Mouse (Mus musculus): ENCODE data around the gene Ccdc85b. TPM values are rescaled to one million over a fixed set of nuclear protein-coding genes. Genes with fewer than 3 reads are reported as not detected.
"Not testable (repeated sequence)": the region's sequence is repeated elsewhere in the genome, so short reads cannot be mapped to it uniquely, and the experiment has no call there.

Ccdc85b gene
- 10 to 100 TPM in 1 of 2 experiments, 1 to 10 TPM in 1; 9.4 to 11.5 TPM for total RNA-seq (2021)
- long read RNA-seq, experiment 1, full-length matches to known transcripts, result 75 of 76 reads
- long read RNA-seq, experiment 1, partial matches to known transcripts, result 0 of 76 reads
- long read RNA-seq, experiment 1, other reads (novel, unspliced or antisense), result 1 of 76 reads
- long read RNA-seq, experiment 2, full-length matches to known transcripts, result 38 of 38 reads
- long read RNA-seq, experiment 2, partial matches to known transcripts, result 0 of 38 reads
- long read RNA-seq, experiment 2, other reads (novel, unspliced or antisense), result 0 of 38 reads

DNA sequence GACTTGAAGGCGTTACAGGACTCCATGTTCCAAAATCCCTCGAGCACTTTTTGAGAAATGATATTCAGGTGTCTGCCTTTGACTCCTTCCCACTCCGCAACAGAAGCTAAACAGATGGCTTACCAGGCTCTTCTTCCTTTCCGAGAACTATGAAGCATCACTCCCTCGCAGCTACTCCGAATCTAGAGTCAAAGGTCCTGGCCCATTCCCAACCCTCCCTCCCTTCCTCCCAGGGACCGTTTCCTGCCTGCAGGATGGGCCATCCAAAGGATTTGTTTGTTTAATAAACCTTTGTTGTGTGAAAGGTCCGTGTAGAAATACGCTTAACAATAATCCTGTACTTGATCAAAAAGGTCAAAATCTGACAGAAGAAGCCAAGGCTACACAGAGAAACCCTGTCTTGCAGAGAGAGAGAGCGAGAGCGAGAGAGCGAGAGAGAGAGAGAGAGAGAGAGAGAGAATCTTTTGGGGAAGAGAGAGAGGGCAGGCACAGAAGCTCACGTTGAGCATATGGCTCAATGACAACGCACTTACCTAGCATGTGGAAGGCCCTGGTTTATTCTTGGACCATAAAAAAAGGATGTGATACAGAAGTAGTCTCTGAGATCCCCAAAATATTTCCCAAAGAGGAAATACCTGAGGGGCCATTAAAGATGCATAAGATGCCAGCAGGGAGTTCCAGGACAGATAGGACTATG lies at the start of gene Ccdc85b:
TSS of gene Ccdc85b (minus strand) at position 149 of the 697 bp plus-strand sequence.
- peak; percentile 46 for DNase-seq

DNA sequence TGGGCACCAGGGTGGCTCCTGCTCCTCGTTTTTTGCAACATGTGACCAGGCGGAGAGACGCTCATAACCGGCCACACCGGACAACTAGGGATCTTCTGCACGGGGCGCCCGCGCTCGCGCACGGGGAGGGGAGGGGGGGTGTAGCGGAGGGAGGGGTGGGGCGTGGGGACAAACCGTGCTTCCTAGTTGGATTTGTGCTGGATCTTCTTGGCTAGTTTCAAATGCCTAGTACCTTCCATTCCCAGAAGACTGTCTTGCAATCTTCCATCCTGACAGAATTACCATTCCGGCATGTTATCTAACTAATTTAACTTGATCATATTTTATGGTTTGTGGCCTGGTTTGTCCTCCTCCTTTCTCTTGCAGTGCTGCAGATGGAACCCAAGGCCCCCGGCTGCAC lies 46.0 kb upstream of the Ccdc85b start, which contains the start of gene 1700020D05Rik:
TSS of gene 1700020D05Rik (minus strand) at position 101 of the 400 bp plus-strand sequence.
- DNase-seq, result no peak

DNA sequence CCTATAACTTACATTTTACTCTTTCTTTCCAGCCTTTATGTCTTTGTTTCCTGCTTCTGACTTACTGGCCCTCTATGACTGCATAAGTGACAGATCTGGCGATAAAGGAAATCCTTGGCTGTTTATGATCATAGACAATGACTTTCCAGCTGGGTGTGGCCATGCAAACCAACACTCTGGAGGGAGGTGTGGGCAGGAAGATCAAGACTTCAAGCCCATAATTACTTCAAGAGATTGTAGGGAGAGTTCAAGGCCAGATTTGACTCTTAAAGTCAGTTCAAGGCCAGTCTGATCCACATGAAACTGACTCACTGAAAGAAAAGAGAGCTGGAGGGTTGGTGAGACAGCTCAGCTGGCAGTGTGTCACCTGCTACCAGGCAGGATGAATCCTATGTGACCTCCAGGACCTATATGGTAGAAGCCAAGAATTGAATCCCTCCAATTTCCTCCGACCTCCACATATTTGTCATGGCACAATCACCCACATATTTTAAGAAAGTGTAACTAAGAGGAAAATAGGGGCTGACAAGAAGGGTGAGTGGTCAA lies 42.7 kb upstream of the Ccdc85b start:
- DNase-seq, result no peak

DNA sequence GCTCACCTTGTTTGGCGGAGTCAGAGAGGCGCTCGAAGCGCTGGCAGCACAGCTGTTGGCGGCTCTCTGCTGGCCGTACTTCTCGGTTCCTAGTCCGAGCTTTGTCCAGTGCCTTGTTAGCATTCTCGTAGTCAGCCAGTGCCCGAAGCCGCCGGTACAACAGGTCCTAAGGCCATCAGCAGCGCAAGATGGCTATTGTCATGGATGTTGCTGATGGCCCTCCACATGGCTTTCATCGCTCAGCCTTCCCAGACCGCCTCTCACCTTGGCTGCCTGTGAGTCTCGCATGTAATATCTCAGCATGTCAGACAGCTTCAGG lies 38.3 kb upstream of the Ccdc85b start:
- no peak for DNase-seq

DNA sequence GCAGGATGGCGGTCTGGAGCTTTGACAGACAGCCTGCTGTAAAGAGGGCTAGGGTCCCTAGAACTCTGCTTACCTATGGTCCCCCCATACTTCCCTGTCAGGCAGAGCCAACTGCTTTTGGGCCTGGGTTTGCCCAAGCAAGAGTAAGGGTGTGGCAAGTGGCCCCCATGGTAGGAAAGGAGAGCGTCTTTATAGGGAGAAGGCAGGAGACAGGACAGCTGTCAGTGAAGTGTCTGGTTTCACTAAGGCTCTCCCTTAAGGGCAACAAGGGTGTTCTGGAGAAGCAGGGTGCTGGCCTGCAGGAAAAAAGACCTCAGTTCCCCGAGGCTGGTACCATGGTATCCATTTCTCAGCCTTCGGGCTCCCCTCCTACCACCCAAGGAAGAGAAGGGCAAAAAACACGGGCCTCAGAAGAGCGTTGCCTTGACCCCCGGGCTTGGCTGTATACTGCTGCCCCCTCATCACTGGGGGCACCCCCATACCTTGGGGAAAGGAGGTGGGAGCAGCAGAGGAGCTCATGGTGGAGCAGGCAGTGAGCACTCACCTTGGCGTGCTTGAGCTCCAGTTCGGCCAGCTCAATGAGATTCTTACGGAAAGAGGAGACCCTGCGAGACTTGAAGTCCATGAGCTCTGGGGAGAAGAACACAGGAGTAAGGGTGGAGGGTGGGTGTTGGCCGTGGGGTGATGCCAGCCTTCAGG lies 37.8 kb upstream of the Ccdc85b start:
- no peak for DNase-seq

DNA sequence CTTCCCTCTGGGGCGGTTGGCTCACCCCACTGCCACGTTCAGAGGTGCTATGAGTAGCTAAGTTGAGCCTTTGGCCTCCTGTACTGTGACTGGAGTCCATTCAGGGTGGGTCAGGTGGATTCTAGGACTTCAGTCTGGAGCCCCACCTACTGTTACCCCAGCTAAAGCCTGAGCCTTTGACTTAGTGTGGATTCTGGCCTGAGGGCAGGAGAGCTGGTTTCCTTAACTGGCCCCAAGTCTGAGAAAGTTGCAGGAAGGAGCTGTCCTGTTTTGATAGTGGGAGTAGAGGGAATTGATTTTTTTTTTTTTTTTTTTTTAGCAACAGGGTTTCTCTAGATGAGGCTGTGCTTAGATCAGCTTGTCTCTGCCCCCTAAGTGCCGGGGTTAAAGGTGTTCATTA lies 36.6 kb upstream of the Ccdc85b start:
- no peak for DNase-seq

DNA sequence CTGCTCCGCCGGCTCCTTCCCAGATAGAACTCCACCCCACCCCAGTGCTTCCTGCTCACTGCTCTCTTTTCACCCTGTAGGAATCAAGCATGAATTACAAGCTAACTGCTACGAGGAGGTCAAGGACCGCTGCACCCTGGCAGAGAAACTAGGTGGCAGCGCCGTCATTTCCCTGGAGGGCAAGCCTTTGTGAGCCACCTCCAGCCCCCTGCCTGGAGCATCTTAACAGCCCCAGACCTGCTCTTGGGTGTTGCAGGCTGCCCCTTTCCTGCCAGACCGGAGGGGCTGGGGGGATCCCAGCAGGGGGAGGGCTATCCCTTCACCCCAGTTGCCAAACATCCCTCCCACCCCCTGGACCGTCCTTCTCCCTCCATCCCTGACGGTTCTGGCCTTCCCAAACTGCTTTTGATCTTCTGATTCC lies 35.6 kb upstream of the Ccdc85b start:
- DNase-seq, result not testable (repeated sequence)

DNA sequence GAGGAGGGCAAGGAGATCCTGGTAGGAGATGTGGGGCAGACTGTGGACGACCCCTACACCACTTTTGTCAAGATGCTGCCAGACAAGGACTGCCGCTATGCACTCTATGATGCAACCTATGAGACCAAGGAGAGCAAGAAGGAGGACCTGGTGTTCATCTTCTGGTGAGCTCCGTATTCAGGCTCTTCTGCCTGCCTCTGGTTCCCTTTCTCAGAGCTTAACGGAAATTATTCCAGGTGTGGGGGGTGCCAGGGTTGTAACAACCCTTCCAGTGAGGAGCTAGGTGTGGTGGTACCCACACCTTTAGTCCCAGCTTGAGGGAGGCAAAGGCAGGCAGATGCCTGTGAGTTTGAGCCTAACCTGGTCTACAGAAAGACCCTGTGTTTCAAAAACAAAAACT lies 34.9 kb upstream of the Ccdc85b start:
- no peak for DNase-seq

DNA sequence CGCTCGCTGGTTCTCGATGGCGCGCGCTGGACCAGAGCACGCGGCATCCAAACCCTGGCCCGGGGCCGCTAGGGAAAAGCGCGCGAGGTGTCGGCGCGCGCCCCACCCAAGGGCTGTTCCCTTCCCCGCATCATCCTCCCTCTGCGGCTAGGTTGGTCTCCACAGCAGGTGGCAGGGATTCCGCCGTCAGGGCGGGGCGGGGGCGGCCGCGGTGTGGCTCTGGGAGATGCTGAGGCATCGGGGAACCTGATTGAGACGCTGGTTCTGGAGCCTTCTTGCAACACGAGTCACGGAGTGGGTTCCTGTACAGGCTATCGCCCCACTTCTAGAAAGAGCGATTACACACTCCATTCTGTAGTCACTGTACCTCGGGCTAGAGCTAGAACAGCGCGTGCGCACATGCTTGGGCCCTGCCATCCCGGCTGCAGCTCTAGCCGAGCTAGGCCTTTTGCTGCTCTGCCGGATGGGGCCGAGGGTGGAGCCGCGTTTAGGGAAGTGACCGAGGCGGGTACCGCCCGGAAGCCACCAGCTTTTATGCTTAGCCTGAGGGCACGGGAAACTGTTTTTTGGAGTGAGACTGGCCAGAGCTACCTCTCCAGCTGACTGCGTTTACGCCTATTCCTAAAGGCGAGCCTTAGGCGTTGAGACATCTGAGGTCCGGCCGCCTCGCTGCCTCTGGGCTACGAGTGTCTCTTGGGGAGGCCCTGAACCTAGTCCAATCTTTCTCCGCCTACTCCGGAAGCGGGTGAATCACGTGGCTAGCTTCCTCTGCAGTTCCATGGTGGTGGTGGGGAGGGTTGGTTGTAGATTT lies 33.4 kb upstream of the Ccdc85b start:
- DNase-seq, result peak; percentile 91

DNA sequence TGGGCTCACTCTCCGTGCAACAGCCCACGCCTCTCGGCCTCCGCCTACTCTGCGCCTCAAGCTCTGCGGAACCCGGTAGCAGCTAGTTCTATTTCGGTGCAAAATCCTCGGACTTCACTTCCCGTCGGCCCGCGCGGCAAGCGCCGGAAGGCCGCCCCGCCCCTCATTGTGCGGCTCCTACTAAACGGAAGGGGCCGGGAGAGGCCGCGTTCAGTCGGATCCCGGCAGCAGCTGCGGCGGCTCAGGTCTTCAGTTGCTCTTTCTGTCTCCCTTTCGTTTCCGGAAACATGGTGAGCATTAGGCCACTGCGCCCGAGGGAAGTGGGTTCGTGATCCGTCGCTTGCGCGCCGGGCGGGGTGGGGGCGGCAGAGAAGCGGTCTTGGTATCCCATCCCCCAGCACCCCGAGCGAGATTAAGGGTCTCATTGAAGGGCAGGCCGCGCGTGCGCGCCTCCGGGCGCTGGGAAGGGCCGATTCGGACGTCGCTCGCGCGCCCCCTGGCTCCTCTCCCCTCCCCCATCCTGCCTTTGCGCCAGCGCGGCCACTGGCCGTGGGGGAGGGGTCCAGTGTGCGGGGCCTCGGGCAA lies 32.7 kb upstream of the Ccdc85b start, which contains the start of gene Cfl1:
TSS of gene Cfl1 (plus strand) at position 143 of the 585 bp plus-strand sequence.
- peak; percentile 96 for DNase-seq

DNA sequence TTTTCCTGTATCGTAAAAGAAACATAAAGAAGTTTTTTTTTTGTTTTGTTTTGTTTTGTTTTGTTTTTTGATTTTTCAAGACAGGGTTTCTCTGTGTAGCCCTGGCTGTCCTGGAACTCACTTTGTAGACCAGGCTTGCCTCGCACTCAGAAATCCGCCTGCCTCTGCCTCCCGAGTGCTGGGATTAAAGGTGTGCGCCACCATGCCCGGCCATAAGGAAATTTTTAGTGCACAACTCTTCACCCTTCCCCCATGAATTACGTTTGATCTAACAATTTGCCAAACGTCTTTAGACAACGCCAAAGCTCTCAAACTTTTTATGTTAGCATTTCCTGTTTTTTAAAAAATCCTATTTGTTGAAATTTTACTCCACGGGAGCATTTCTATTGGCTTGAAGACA lies 32.0 kb upstream of the Ccdc85b start:
- not testable (repeated sequence) for DNase-seq

DNA sequence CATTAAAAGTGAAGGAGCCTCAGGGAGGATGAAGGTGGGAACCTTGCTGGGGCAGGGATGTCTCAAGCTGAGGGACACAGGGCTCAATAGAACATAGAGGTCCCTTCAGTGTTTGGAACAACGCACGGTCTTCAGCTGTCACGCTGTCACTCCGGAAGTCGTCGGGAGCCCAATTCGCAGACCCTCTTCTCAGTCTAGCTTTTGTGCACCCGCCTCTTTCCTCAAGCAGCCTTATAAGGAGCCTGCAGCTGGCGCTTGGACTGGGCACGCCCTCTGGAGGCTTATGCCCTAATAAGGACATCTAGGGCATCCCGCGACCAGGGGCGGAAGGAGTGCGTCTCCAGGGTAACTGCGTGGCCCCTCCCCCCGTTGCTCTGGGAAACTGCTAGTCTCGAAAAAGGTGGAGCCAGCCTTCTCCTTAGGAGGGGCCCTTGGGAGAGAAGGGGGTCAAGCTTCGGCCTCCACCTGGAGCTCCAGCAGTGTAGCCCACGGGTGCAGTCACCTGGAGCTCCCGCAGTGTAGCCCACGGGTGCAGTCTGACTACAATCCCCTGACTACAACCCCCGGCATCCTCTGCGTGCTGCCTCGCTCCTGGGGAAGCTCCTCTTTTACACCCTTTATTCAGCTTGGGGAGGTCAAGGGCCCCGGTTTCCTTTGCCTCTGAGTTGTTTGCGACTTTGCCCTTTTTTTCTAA lies 31.3 kb upstream of the Ccdc85b start:
- peak; percentile 97 for DNase-seq

DNA sequence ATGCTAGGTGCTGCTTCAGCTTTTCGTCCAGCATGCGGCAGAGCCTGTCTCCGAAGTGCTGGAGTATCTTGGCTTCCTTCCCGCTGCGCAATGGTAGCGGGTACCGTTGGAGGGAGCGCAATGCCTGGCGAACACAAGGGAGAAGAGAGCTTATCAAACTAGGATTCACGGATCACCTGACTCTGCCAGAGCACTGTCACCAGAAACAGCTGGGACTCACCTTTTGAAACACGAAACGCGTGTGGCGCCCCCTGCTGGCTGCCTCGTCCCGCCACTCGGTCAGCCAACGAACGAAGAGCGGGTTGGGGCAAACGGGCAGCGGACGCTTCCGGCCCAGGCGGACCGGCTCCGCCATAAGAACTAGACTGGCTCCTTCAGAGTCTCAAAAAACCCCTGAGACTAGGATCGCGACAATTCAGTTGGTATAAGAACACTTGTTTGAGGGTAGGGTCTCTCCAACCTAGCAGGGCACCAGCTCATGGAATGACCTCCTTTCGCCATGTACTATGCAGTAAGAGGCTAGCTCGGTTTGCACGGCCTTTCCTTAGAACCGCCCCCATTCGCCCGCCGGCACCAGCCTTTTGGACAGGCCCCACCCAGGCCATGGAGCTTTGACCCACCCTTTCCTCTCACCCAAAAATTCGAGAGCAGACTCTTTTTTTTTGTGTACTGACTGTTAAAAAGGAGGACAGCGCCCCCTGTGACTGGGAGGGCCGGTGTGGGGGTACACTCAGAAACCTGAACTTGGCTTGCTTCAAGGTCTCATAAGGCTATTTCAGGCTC lies 30.3 kb upstream of the Ccdc85b start, which contains the start of gene Mus81:
TSS of gene Mus81 (minus strand) at position 635 of the 783 bp plus-strand sequence.
- peak; percentile 98 for DNase-seq

DNA sequence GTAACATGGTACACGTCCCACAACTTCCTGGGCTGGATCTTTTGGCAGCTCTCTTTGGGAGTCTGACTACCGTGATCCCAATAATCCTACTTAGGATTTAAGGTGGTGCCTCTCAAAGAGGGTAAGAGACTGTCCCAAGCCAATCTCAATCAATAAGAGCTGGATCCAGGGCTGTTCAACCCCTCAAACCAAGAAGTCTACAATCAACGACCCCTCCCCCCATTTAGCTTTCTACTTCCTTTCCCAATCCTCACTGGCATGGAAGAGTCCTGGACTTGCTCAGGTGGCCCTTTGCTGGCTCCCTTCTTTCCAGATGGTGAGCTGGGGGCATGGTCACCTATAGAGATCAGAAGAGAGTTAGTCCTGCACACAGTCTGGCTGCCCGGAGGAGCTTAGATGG lies 29.1 kb upstream of the Ccdc85b start:
- no peak for DNase-seq

DNA sequence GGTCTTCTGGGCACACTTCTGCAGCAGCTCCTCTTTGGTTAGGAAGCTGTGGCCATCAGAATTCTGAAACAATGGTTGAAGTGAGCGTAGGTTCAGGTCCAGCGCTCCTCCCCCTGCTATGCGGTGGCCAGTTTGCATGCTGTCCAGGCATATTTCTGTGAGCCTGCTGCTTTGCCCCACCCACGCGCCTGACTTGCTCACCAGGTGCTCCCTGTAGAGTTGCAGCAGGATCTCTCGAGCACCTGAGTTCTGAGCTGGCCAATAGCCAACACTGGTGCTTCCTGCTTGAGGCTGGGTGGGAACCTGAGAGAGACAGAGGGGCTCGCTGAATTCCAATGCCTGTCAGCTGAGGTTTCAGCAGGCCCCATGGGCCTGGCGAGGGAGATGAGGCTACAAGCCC lies 28.6 kb upstream of the Ccdc85b start:
- DNase-seq, result no peak

DNA sequence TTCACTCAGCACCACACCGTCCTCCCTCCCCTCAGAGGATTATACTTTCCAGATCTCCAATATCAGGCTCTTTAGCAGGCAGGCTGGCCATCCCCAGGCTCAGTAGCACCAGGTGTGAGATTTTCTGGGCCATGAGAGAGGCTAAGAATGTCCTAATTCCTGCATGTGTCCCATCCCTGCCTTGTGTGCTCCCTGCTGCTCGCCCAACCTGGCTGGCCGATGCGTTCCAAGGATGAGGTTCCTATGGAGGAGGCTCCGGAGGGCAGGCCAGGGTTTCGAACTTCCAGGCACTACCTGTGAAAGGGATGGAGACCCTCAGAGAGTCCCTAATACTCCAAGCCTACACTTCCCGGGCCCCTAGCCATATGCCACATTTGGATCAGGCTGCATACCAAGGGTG lies 28.1 kb upstream of the Ccdc85b start:
- DNase-seq, result no peak

DNA sequence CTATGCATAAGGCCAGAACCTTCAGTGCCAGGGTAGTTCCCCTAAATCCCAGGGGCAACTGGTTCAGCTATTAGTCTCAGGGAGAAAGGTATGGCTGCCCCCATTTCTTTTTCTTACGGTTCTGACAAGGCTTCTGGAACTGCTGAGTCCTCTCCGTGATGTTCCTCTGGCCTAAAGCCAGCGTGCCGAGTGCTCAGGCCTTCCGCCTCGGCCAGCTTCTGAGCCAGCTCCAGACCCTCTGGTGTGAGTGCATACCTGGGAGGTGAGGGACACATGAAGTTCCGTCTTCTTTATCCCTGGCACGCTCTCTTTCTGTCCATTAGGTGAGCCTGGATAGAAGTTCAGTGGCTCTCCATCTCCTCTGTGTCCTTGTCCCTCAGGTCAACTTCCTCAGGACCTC lies 27.7 kb upstream of the Ccdc85b start:
- DNase-seq, result no peak

DNA sequence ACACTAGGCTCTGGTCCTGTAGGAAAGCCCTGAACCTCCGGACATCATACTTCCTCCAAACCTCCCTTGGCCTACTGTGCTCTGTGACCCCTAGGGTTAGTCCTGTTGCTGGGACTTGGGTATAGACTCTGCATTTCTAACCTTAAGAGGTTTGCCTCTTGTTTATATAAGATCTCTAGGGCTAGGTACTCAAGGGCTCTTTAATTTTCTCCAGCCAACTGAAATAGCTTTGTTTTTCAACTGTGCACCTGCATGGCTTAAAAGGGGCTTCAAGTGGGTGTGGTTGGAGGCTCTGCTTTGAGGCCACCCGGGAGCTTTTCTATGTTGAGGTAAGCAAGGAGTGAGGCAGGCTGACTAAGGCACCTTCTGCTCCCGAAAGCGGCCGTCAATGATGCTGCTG lies 26.8 kb upstream of the Ccdc85b start:
- no peak for DNase-seq

DNA sequence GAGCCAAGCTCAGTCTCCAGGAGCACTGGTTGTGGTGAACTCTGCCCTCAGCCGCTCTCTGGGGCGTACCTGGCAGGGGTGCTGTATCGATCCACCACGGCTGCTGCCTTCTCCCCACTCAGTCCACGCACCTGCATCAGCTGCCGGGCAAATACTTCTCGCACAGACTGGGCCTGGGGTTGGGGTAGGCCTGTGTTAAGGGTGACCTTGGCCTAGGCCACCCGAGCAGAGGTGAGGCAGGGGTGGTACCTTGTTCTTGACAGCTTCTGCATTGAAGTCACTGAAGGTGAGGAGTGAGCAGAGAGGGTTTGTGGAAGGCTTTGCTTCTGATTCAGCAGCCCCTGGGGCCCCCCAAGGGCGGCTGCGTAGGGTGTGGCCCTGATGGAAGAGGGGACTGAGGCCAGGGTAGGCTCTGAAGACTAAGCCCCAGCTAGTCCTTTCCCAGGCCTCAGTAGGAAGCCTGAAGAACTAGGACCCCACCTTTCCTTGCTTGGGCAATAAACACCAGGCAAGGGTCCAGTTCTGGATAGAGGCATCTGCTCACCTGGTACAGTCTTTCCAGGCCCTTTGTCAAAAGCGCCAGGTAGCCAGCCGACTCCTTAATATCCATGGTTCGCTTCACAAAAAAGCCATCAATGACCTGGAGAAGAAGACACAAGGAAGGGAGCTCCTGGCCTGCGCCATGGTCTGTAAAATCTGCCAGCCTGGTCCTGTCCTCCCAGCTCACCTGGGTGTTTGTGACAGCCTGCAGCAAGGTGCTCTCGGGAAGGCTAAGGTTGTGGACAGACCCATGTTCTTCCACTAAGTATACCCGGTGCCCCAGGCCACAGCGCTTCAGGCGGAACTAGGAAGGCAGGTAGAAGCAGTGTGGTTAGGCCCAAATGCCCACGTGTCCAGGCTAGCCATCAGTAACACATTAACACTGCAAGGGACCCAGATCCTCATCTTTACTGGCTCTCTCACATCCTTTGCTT lies 26.0 kb upstream of the Ccdc85b start:
- no peak for DNase-seq
